Mouse (Mus musculus) B cell, adult 67 days (primary cell): Measurements from ENCODE around the gene Rwdd2a. TPM values are rescaled to one million over a fixed set of nuclear protein-coding genes. Genes with fewer than 3 reads are reported as not detected.

Experiments
- total RNA-seq, 2 experiments: library from RNA; stranded (reverse); gene quantifications; 4 replicates each; pipeline ENCODE4 v1.2.4; 2023

The Rwdd2a gene
- 1 to 10 TPM; 1.2 TPM for total RNA-seq

DNA sequence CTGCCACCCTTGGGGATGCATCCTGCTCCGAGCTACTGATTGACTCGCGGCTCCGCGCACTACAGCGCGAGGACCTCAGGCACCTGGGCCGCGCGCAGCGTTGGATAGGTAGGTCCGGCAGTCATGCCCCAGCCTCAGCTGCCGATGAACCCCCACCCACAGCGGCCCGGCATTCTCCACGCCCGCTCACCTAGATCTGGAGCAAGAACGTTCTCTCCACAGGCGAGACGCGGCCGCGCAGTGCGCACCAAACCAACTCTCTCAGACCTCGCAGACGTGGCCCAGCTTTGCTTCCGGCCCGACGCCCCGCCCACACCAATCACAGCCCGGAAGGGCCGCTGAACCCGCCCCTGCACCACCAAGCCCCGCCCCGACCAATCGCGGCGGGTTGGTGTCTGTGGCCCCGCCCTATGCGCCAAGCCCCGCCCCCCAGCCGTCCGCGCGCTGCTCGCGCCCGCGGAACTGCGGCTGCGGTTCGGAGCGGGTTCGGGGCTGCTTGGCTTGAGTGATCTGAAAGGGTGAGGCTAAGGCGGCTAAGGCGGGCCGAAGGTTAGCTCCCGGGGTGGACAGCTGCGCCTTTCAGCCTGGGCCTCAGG, at the start of gene Rwdd2a, which contains the start of gene Pgm3:
Rwdd2a (plus strand) TSS at position 452 of the 596 bp plus-strand sequence.
Pgm3 (minus strand) TSS at position 303 of the 596 bp plus-strand sequence.

Other genes with a start within 250 kb of the Rwdd2a start
- 1 to 10 TPM; 2.8 to 3.3 TPM for gene Ube2cbp, start 107.0 kb upstream of the Rwdd2a start, total RNA-seq
- 10 to 100 TPM; 65.3 to 71.3 TPM for gene Dop1a, start 104.8 kb upstream of the Rwdd2a start, total RNA-seq
- 10 to 100 TPM; 13.6 to 18.5 TPM for gene Pgm3, start 149 bp upstream of the Rwdd2a start, total RNA-seq
- gene Me1, start 124.0 kb downstream of the Rwdd2a start, total RNA-seq: not detected
- not detected for gene Prss35, start 171.7 kb downstream of the Rwdd2a start, total RNA-seq